Mouse (Mus musculus) small intestine, adult 10 weeks (tissue): ENCODE data around the gene Gm20897. TPM values are rescaled to one million over a fixed set of nuclear protein-coding genes. Genes with fewer than 3 reads are reported as not detected.

Source experiments
- polyA plus RNA-seq: library from polyadenylated mRNA; stranded (reverse); fragments of 350-450 nt; fragmentation: Illumina TruSeq; extraction: RNeasy Lipid Tissue Mini Kit (QIAGEN cat#74804); gene quantifications from one replicate; pipeline ENCODE4 v1.2.3, GENCODE M21; 2014; ENCODE audit warnings: low replicate concordance

Gene Gm20897
- polyA plus RNA-seq, result not detected

GRCm38 (mm10) chrY:38502138-38502537 lies at the start of gene Gm20897:
Gene Gm20897, minus strand, starts transcription at chrY:38502238.

Other genes with a start within 250 kb of the Gm20897 start
- not detected for gene Gm21732, start 73.5 kb upstream of the Gm20897 start, polyA plus RNA-seq